Mouse (Mus musculus) adrenal gland, adult 18-20 months (tissue): ENCODE measurements at regions not wholly inside any gene's neighbourhood (a gene's known extent, or its start where the extent isn't known, plus 50 kb on each side); places are given as distances from the start of the nearest gene placed in this dataset.

Experiments used
- DNase-seq, 2 experiments: peaks; one replicate each; pipeline ENCODE4 v3.0.0; 2021 to 2022; ENCODE audit warnings: low spot score in 2 of 2

DNA sequence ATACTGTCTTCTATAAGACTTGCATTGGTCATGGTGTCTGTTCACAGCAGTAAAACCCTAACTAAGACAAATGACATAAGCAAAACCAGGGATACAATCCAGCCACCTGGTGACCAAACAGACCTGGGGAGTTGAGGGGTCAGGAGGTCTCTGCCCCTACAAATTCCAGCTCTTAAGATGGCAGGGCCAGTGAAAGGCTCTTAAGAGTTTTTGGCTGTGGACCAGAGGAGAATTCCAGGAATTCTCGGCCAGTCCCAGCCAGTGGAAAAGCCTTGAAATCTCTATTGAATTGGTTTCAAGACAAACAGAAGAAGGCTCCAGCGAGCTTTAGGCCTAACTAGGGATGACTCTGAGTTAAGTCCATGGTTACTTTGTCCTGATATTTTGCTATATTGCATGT lies 119.5 kb upstream of the Fn1 start:
- no peak for DNase-seq

GRCm38 (mm10) chr1:71771798-71772197 lies 118.8 kb upstream of the Fn1 start:
- no peak for DNase-seq

- no peak for DNase-seq
These were observed 116.6 kb upstream of the Fn1 start for GRCm38 (mm10) chr1:71769595-71769994.

DNA sequence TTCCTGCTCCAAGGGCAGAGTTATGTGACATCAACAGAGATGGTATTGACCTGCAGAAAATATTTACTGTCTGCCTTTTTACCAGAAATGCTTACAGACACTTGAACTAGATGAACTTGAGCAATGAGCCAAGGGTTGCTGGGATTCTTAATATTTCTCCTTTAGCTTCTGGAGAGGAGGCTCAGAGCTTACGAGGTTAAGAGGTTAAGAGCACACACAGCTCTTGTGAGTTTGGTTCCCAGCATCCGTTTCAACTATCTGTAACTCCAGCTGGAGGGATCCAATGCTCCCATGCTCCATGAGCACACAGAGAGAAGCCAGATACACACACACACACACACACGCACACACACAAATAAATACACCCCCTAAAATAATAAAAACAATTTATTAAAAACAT lies 114.7 kb upstream of the Fn1 start:
- DNase-seq, result no peak

GRCm38 (mm10) chr1:71767076-71767475 lies 114.1 kb upstream of the Fn1 start:
- no peak for DNase-seq

GRCm38 (mm10) chr1:71764951-71765350 lies 112.0 kb upstream of the Fn1 start:
- DNase-seq, result no peak

DNA sequence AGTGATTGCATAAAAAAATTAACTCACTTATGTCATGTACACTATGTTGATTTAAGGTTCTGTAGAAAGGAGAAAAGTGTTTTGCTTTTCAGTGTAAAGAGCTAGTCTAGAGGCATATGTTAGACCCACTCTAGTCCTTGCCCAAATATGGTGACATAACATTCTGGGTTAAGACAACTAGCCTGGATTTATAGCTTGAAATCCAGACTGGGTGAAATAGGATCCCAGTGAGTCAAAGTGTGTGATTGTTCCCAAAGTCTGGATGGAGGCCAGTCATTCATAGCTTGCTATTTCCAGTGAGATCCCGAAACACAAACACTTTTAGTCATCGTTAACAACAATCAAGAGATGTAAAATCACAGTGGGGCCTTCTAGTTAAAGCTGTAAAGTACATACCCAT lies 110.5 kb upstream of the Fn1 start:
- no peak for DNase-seq

GRCm38 (mm10) chr1:71760342-71760741 lies 107.3 kb upstream of the Fn1 start:
- no peak for DNase-seq

DNA sequence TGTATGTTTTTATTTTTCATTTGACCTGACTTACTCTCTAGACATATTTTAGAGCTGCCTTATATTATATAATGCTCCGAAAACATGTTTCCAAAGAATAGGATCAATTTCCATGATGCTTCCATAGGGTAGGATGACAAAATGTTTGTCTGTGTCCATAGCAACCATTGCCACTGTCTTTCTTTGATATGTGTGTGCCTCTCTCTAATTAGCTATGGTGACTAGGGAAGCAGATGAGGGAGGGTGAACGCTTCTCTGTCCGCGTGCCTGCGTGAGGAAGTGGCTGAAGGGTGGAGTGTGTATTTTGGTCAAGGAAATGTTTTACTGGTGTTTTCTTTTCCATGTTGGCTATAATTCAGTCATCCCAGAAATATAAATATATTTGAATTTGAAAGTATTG lies 104.2 kb upstream of the Fn1 start:
- DNase-seq, result no peak

GRCm38 (mm10) chr1:71756159-71756558 lies 103.2 kb upstream of the Fn1 start:
- DNase-seq, result no peak

DNA sequence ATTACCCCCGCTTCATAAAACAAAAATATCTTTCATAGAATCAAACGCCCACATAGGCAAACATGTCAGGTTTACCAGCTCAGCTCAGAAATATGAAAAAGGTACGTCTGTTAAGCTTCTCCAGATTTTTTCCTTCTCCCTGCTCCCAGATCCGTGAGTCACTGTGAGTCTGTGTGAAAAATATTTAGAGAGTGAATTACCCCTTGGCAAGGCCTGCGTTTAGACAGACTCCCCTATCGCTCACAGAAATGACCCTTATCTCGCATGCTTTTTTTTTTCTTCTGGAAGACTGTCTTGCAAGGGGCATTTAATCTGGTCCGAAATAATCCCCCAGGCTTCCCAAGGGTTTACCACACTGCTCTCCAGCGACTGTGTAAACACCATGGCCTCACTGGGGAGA lies 102.4 kb upstream of the Fn1 start:
- no peak for DNase-seq

DNA sequence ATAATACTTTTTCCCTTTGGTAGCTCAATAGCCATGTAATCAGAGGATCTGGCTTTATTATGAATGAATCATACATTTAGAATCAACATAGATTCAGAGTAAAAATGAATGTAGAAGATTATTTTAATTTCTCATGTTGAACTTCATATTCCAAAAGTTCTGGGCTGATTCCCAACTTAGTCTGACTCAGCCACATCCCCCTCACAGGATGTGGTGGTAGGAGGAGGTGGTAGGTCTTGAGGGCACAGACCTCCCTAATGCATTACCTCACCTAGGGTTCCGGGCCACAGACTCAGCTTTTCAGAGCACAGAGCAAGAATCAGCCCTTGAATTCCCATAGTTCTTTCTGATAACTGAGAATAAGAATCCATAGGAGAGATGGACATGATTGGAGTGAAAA lies 99.4 kb upstream of the Fn1 start:
- DNase-seq, result no peak

DNA sequence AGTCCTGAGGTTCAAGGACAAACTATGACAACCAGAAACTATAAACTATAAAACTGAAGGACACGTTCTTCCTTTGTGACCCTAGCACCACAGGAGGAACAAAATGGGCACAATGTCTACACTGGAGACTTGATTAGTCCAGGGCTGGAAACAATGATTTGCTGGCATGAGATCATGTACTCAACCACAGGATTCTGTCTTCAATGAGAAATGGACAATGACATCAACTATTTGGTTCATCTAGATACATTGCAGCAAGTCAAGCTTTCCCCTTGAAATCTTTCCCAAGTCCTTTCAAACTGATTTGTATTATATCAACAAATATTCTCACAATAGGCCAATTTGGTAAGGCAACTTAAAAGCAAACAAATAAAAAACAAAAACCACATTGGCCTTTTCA lies 98.6 kb upstream of the Fn1 start:
- no peak for DNase-seq

GRCm38 (mm10) chr1:71735606-71736005 lies 82.6 kb upstream of the Fn1 start:
- no peak for DNase-seq

GRCm38 (mm10) chr1:71731623-71732022 lies 78.6 kb upstream of the Fn1 start:
- no peak for DNase-seq

GRCm38 (mm10) chr1:71731011-71731410 lies 78.0 kb upstream of the Fn1 start:
- no peak for DNase-seq

- no peak for DNase-seq
These were observed 75.9 kb upstream of the Fn1 start for GRCm38 (mm10) chr1:71728852-71729347.

- DNase-seq, result no peak
These were observed 70.8 kb upstream of the Fn1 start for GRCm38 (mm10) chr1:71723816-71724215.

- DNase-seq, result no peak
These were observed 70.0 kb upstream of the Fn1 start for GRCm38 (mm10) chr1:71723039-71723397.

DNA sequence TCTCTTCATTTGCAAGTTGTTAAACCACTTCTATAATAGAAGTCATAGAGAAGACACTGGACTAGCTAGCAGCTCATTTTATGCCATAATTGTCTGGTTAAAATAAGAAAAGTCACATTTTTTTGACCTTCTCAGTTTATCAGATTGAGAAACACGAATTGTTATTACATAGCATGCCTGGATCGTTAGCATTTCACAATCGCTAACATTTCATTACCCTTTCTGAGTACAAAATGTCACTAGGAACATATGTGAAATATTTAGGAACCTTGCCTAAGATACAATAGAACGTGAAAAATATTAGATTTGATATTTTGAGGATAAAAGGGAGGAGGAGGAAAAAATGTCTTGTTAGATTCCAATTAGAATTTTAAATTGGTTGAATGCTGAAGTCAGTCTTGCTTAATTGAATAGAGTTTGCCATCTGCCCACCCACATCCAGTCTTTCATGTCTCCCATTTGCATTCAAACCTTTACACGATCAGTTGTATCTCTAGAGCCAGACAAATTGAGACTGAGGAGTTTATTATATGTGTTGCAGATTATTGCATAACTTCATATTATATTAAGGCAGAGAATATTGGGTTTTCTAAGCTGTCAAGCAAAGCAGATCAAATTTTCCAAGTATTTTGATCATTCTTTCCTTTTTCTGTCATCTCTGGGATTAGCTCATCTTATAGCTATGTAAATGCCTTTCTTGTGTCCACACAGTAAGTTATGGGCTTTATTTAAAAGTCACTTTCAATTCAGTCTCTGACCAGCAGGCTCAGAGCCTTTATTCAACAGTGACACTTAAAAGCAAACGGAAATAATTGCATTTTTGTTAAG lies 69.4 kb upstream of the Fn1 start:
- DNase-seq, result no peak
